Mouse (Mus musculus) forebrain, embryonic 14.5 days (tissue): ENCODE data around the gene Rspo3. TPM values are rescaled to one million over a fixed set of nuclear protein-coding genes. Genes with fewer than 3 reads are reported as not detected.
A peak's percentile ranks its signal among the peaks of the same experiment; 100 is the strongest.

Experiments
- ATAC-seq: fragments of 200-750 bp; cut with Nextera tagmentation; 2 replicates; pipeline ENCODE4 v1.8.0; 2017; ENCODE audit warnings: mild to moderate bottlenecking, moderate library complexity
- DNase-seq: peaks from one replicate; pipeline ENCODE4 v3.0.0-alpha.2; 2015; ENCODE audit warnings: low spot score
- H3K27ac ChIP-seq: fragments of 300-500 bp; sonication (generic); 2 replicates; pipeline ENCODE4 v1.5.1; 2014; ENCODE audit warnings: low read depth, mild to moderate bottlenecking, control low read depth, low read length, moderate library complexity
- H3K27me3 ChIP-seq: fragments of 300-500 bp; sonication (generic); replicated peaks from 2 replicates; pipeline ENCODE4 v1.6.1; 2014; ENCODE audit warnings: low read length, control low read depth, mixed read lengths; ENCODE audit not compliant: control insufficient read depth, insufficient read depth
- H3K36me3 ChIP-seq: fragments of 300-500 bp; sonication (generic); 2 replicates; pipeline ENCODE4 v1.6.1; 2014; ENCODE audit warnings: low read length, control low read depth; ENCODE audit not compliant: control insufficient read depth, insufficient read depth
- H3K4me1 ChIP-seq: fragments of 300-500 bp; sonication (generic); 2 replicates; pipeline ENCODE4 v1.6.1; 2014; ENCODE audit warnings: antibody characterized with exemption, low read length, control low read depth; ENCODE audit not compliant: control insufficient read depth, insufficient read depth
- H3K4me2 ChIP-seq: fragments of 300-500 bp; sonication (generic); 2 replicates; pipeline ENCODE4 v1.6.1; 2014; ENCODE audit warnings: mild to moderate bottlenecking, control low read depth, low read length
- H3K4me3 ChIP-seq: fragments of 300-500 bp; sonication (generic); 2 replicates; pipeline ENCODE4 v1.5.1; 2014; ENCODE audit warnings: low read depth, low read length, control low read depth
- H3K9ac ChIP-seq: fragments of 300-500 bp; sonication (generic); 2 replicates; pipeline ENCODE4 v1.6.1; 2014; ENCODE audit warnings: mild to moderate bottlenecking, low read length, control low read depth, moderate library complexity
- H3K9me3 ChIP-seq: fragments of 300-500 bp; sonication (generic); replicated peaks from 2 replicates; pipeline ENCODE4 v1.6.1; 2016; ENCODE audit warnings: low read length, control low read depth, mixed read lengths; ENCODE audit not compliant: control insufficient read depth
- WGBS: fragments of 180-500 bp; shearing (Covaris S2); extraction: QIAGEN DNeasy Blood & Tissue Kit; methylation state at CpG from one replicate; pipeline ENCODE4 v1.1.7; 2014; 5-methylcytosine and 5-hydroxymethylcytosine counted together
- polyA plus RNA-seq: library from polyadenylated mRNA; unstranded; fragments of >200 nt; fragmentation: Nextera tagmentation; extraction: Ambion mirVana; gene quantifications from 2 replicates; pipeline ENCODE4 v1.2.1, GENCODE M21; 2014

The Rspo3 gene
- polyA plus RNA-seq, 1 experiment from 2014 or later: 21.3 TPM

- 64% methylated on average over 5 of the region's 5 CpGs for WGBS
- Histone ChIP-seq H3K9ac (no peak overlapping the region), H3K27me3 (no peaks in the 10 kb centered on the region), H3K4me2 (no peak overlapping the region), H3K27ac (no peak overlapping the region), H3K36me3 (no peaks in the 10 kb centered on the region), H3K9me3 (no peaks in the 10 kb centered on the region), H3K4me3 (no peak overlapping the region), H3K4me1 (no peaks in the 10 kb centered on the region)
- DNase-seq: peak; percentile 6
- ATAC-seq: no peak
Observed at GRCm38 (mm10) chr10:29470454-29470853, 65.2 kb downstream of the Rspo3 start.

GRCm38 (mm10) chr10:29460100-29460499 lies 75.6 kb downstream of the Rspo3 start:
- Histone ChIP-seq H3K27ac (no peak overlapping the region), H3K9me3 (no peaks in the 10 kb centered on the region), H3K9ac (no peak overlapping the region), H3K36me3 (no peaks in the 10 kb centered on the region), H3K4me3 (no peak overlapping the region), H3K4me2 (no peak overlapping the region), H3K4me1 (no peaks in the 10 kb centered on the region), H3K27me3 (no peaks in the 10 kb centered on the region)
- WGBS: 83% methylated on average over 3 of the region's 3 CpGs
- ATAC-seq (no peak), DNase-seq (no peak)

GRCm38 (mm10) chr10:29459632-29460031 lies 76.0 kb downstream of the Rspo3 start:
- H3K9me3 ChIP-seq: no peaks in the 10 kb centered on the region
- H3K27me3 ChIP-seq: no peaks in the 10 kb centered on the region
- H3K4me2 ChIP-seq: no peak overlapping the region
- ATAC-seq (no peak), DNase-seq (peak; percentile 16)
- no peak overlapping the region for H3K4me3 ChIP-seq
- no peak overlapping the region for H3K27ac ChIP-seq
- no peaks in the 10 kb centered on the region for H3K4me1 ChIP-seq
- 66% methylated on average over 2 of the region's 2 CpGs for WGBS
- no peak overlapping the region for H3K9ac ChIP-seq
- no peaks in the 10 kb centered on the region for H3K36me3 ChIP-seq

GRCm38 (mm10) chr10:29445076-29445475 lies 90.6 kb downstream of the Rspo3 start:
- Histone ChIP-seq H3K27me3 (no peaks in the 10 kb centered on the region), H3K4me2 (no peak overlapping the region), H3K4me3 (no peak overlapping the region), H3K9me3 (no peaks in the 10 kb centered on the region), H3K4me1 (no peaks in the 10 kb centered on the region), H3K9ac (no peak overlapping the region), H3K27ac (no peak overlapping the region), H3K36me3 (no peaks in the 10 kb centered on the region)
- ATAC-seq (no peak), DNase-seq (no peak)
- 88% methylated on average over 3 of the region's 3 CpGs for WGBS

- no peak overlapping the region for H3K4me2 ChIP-seq
- H3K36me3 ChIP-seq: no peaks in the 10 kb centered on the region
- WGBS: 90% methylated on average over 5 of the region's 5 CpGs
- no peaks in the 10 kb centered on the region for H3K4me1 ChIP-seq
- no peak for ATAC-seq
- DNase-seq: no peak
- H3K9me3 ChIP-seq: no peaks in the 10 kb centered on the region
- H3K4me3 ChIP-seq: no peak overlapping the region
- no peak overlapping the region for H3K27ac ChIP-seq
- no peak overlapping the region for H3K9ac ChIP-seq
- no peaks in the 10 kb centered on the region for H3K27me3 ChIP-seq
Observed at GRCm38 (mm10) chr10:29441297-29441696, 94.4 kb downstream of the Rspo3 start.

GRCm38 (mm10) chr10:29432935-29433453 lies 102.7 kb downstream of the Rspo3 start:
- Histone ChIP-seq H3K36me3 (no peaks in the 10 kb centered on the region), H3K27ac (no peak overlapping the region), H3K4me1 (no peaks in the 10 kb centered on the region), H3K4me2 (no peak overlapping the region), H3K4me3 (no peak overlapping the region), H3K9ac (no peak overlapping the region), H3K27me3 (no peaks in the 10 kb centered on the region), H3K9me3 (no peaks in the 10 kb centered on the region)
- ATAC-seq (no peak), DNase-seq (no peak)
- 92% methylated on average over 1 of the region's 1 CpGs for WGBS

GRCm38 (mm10) chr10:29426660-29427059 lies 109.0 kb downstream of the Rspo3 start:
- H3K36me3 ChIP-seq: no peaks in the 10 kb centered on the region
- H3K4me3 ChIP-seq: no peak overlapping the region
- 87% methylated on average over 2 of the region's 2 CpGs for WGBS
- H3K4me1 ChIP-seq: no peaks in the 10 kb centered on the region
- no peak overlapping the region for H3K9ac ChIP-seq
- DNase-seq (no peak), ATAC-seq (no peak)
- H3K9me3 ChIP-seq: no peaks in the 10 kb centered on the region
- H3K4me2 ChIP-seq: no peak overlapping the region
- H3K27ac ChIP-seq: no peak overlapping the region
- H3K27me3 ChIP-seq: no peaks in the 10 kb centered on the region

GRCm38 (mm10) chr10:29424571-29424970 lies 111.1 kb downstream of the Rspo3 start:
- Histone ChIP-seq H3K36me3 (no peaks in the 10 kb centered on the region), H3K27me3 (no peaks in the 10 kb centered on the region), H3K4me3 (no peak overlapping the region), H3K4me2 (no peak overlapping the region), H3K4me1 (no peaks in the 10 kb centered on the region), H3K27ac (no peak overlapping the region), H3K9ac (no peak overlapping the region), H3K9me3 (no peaks in the 10 kb centered on the region)
- ATAC-seq: no peak
- DNase-seq: peak; percentile 4
- 90% methylated on average over 2 of the region's 2 CpGs for WGBS

GRCm38 (mm10) chr10:29414361-29414760 lies 121.3 kb downstream of the Rspo3 start:
- no peak overlapping the region for H3K27ac ChIP-seq
- 70% methylated on average over 2 of the region's 2 CpGs for WGBS
- H3K27me3 ChIP-seq: no peaks in the 10 kb centered on the region
- no peaks in the 10 kb centered on the region for H3K36me3 ChIP-seq
- no peaks in the 10 kb centered on the region for H3K9me3 ChIP-seq
- H3K4me1 ChIP-seq: no peaks in the 10 kb centered on the region
- no peak overlapping the region for H3K4me2 ChIP-seq
- ATAC-seq (no peak), DNase-seq (no peak)
- H3K9ac ChIP-seq: no peak overlapping the region
- H3K4me3 ChIP-seq: no peak overlapping the region
